Mouse (Mus musculus) erythroblast, embryonic 14.5 days (primary cell): ENCODE data around the gene Cfap61.

Experiments
- GATA1 ChIP-seq: IDR thresholded peaks from 2 replicates; pipeline ENCODE4 v1.6.1; 2012; ENCODE audit warnings: low read length, inconsistent platforms, mixed read lengths
- TAL1 ChIP-seq: IDR thresholded peaks from 3 replicates; pipeline ENCODE4 v1.6.1; 2012; ENCODE audit warnings: low read length, inconsistent platforms, mixed read lengths

DNA sequence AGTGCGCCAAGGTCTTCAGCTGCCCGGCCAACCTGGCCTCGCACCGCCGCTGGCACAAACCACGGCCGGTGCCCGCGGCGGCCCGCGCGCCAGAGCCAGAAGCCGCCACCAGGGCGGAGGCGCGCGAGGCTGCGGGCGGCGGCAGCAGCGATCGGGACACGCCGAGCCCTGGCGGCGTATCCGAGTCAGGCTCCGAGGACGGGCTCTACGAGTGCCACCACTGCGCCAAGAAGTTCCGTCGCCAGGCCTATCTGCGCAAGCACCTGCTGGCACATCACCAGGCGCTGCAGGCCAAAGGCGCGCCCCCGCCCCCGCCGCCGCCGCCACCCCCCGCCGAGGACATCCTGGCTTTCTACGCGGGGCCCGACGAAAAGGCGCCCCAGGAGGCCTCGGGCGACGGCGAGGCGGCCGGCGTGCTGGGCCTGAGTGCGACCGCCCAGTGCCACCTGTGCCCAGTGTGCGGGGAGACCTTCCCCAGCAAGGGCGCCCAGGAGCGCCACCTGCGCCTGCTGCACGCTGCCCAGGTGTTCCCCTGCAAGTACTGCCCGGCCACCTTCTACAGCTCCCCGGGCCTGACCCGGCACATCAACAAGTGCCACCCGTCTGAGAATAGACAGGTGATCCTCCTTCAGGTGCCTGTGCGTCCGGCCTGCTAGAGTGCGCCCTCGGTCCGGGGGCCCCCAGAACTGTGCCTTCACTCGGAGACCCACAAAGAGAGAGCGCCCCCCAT is 288.8 kb downstream of the Cfap61 start:
- no peak for TF ChIP-seq GATA1
- TF ChIP-seq TAL1: no peak
